In genomic region chr2:170201816-170202371, GRCm38 (mm10) we compare ENCODE assay signal across 10 mouse cellular contexts. TPM values are rescaled to one million over a fixed set of nuclear protein-coding genes. Genes with fewer than 3 reads are reported as not detected.
DNase-seq lines count a peak whose midpoint lies in the region; ATAC-seq and TF ChIP-seq lines count a peak whose summit lies in the region.
"Had no signal": no experiment of that assay in that cellular context is flagged by ENCODE, and none has a peak within 500 bp of the region (broad histone marks: within the 10 kb centered on the region; RNA-seq: fewer than 3 reads in every experiment).

No protein-coding gene starts in this region.

- H3K4me1 ChIP-seq in heart, embryonic 13.5 days, result peaks cover 19% of the 10 kb centered on the region
- H3K4me1 ChIP-seq in liver, embryonic 11.5 days (replicated peaks; ENCODE audit: control insufficient read depth, insufficient read depth, low read length), result peaks cover 18% of the 10 kb centered on the region
- peaks cover 9% of the 10 kb centered on the region; the same call in 1 of the 2 replicates for H3K4me1 ChIP-seq in spleen, adult 2 months (ENCODE audit: control insufficient read depth, insufficient read depth, insufficient read length)

- no peak overlapping the region for H3K27ac ChIP-seq in heart, embryonic 13.5 days (replicated peaks)
- peak overlapping the region; percentile 48; the same call in 1 of the 2 replicates for H3K27ac ChIP-seq in liver, embryonic 11.5 days (ENCODE audit: low read depth, low read length)
- H3K27ac ChIP-seq in spleen, adult 2 months (ENCODE audit: insufficient read depth, low read length), result peak overlapping the region; percentile 74
- H3K27ac ChIP-seq in layer of hippocampus, adult 2 months, result no peak overlapping the region
- H3K27ac ChIP-seq: embryonic facial prominence, embryonic 15.5 days had no signal

- no peaks in the 10 kb centered on the region for H3K9me3 ChIP-seq in heart, embryonic 13.5 days
- no peaks in the 10 kb centered on the region for H3K9me3 ChIP-seq in liver, embryonic 11.5 days (ENCODE audit: control insufficient read depth, low read length)
- H3K9me3 ChIP-seq: embryonic facial prominence, embryonic 15.5 days had no signal

- no peak for DNase-seq in heart, postnatal 4 days
- DNase-seq in R1 (ENCODE audit: low read depth, low spot score), result peak; percentile 85
- peak; percentile 47 for DNase-seq in liver, embryonic 11.5 days (ENCODE audit: low spot score)
- DNase-seq in spleen, adult 2 months (ENCODE audit: low read depth in 1 of 2, low spot score in 2 of 2), result peak in 1 of 2 experiments; percentile 51
- no peak for DNase-seq in layer of hippocampus, adult 2 months (ENCODE audit: low spot score in 2 of 2)
- no peak for DNase-seq in right cerebral cortex, adult 2 months (ENCODE audit: low spot score in 2 of 2)
- DNase-seq in cerebellum, postnatal 36 days, result no peak

- TF ChIP-seq CTCF in spleen, adult 2 months (IDR thresholded peaks at IDR 0.05; ENCODE audit: extremely low read depth, insufficient read depth, insufficient read length, insufficient replicate concordance), result no peak
- no peak for TF ChIP-seq CTCF in layer of hippocampus, adult 2 months (conservative IDR thresholded peaks at IDR 0.05)

- no peaks in the 10 kb centered on the region for H3K27me3 ChIP-seq in heart, embryonic 13.5 days (replicated peaks)
- H3K27me3 ChIP-seq in liver, embryonic 11.5 days (replicated peaks; ENCODE audit: control insufficient read depth, insufficient read depth, low read length), result no peaks in the 10 kb centered on the region
- H3K27me3 ChIP-seq in spleen, adult 2 months (ENCODE audit: control insufficient read depth, insufficient read depth, low read length), result no peaks in the 10 kb centered on the region
- H3K27me3 ChIP-seq: embryonic facial prominence, embryonic 15.5 days had no signal

- H3K4me2 ChIP-seq in heart, embryonic 13.5 days, result no peak overlapping the region
- peak overlapping the region; percentile 52 for H3K4me2 ChIP-seq in liver, embryonic 11.5 days
- H3K4me2 ChIP-seq: embryonic facial prominence, embryonic 15.5 days had no signal

- no peak overlapping the region for H3K4me3 ChIP-seq in heart, embryonic 13.5 days
- peak overlapping the region; percentile 4; the same call in 1 of the 2 replicates for H3K4me3 ChIP-seq in liver, embryonic 11.5 days (ENCODE audit: low read depth, low read length)
- peak overlapping the region; percentile 25 for H3K4me3 ChIP-seq in spleen, adult 2 months (ENCODE audit: extremely low read depth, insufficient read depth, insufficient read length)
- H3K4me3 ChIP-seq in layer of hippocampus, adult 2 months, result no peak overlapping the region
- H3K4me3 ChIP-seq: embryonic facial prominence, embryonic 15.5 days had no signal

- peak; percentile 76; the same call in 1 of the 2 replicates for ATAC-seq in heart, embryonic 13.5 days (ENCODE audit: extremely low read depth, insufficient number of reproducible peaks, low FRiP score, low TSS enrichment)
- ATAC-seq in liver, embryonic 11.5 days (replicated peaks; ENCODE audit: low FRiP score), result peak; percentile 84
- ATAC-seq: inflammation-experienced regulatory T-cells, adult 6 months had no signal

- H3K36me3 ChIP-seq in heart, embryonic 13.5 days, result no peaks in the 10 kb centered on the region
- H3K36me3 ChIP-seq in liver, embryonic 11.5 days (ENCODE audit: control insufficient read depth, insufficient read depth, low read length), result no peaks in the 10 kb centered on the region
- no peaks in the 10 kb centered on the region for H3K36me3 ChIP-seq in spleen, adult 2 months (ENCODE audit: control insufficient read depth, insufficient read depth, low read length)
- H3K36me3 ChIP-seq: embryonic facial prominence, embryonic 15.5 days had no signal

- no peak for TF ChIP-seq POLR2A in spleen, adult 2 months (IDR thresholded peaks at IDR 0.05; ENCODE audit: low read depth, low read length)

- no peak overlapping the region for H3K9ac ChIP-seq in heart, embryonic 13.5 days
- no peak overlapping the region for H3K9ac ChIP-seq in liver, embryonic 11.5 days (ENCODE audit: low read depth, low read length)
- H3K9ac ChIP-seq: embryonic facial prominence, embryonic 15.5 days had no signal

- WGBS in heart, embryonic 13.5 days, result 62% methylated on average over 10 of the region's 10 CpGs
- 42% methylated on average over 10 of the region's 10 CpGs for whole genome bisulfite sequencing in liver, embryonic 11.5 days
- WGBS in spleen, adult 2 months, result 21% methylated on average over 10 of the region's 10 CpGs

RNA-seq across cellular contexts. Expression of gene Zfp217, which starts 54.0 kb away (rescaled TPM):
- polyA plus RNA-seq in heart, embryonic 13.5 days (2015; fragmentation: Nextera tagmentation; extraction: Ambion mirVana), result 2.4 and 3.0 TPM in 2 replicates
- 10 to 100 TPM; 18.8 to 19.3 TPM for total RNA-seq in heart, postnatal 4 days (2021)
- polyA plus RNA-seq in liver, embryonic 11.5 days (2014; fragmentation: Nextera tagmentation; extraction: Ambion mirVana), result 5.1 and 5.4 TPM in 2 replicates
- polyA plus RNA-seq in spleen, adult 2 months (2012; rRNA removed), result 20.6 and 22.3 TPM in 2 replicates
- 1 to 10 TPM; 3.0 to 3.8 TPM for total RNA-seq in layer of hippocampus, adult 2 months (2021)

Comparison
In these comparisons a context has a peak if more than half of its experiments do, and no peak if none do; other contexts are left out.
1. H3K27ac ChIP-seq: peak in liver, embryonic 11.5 days (single experiment) and spleen, adult 2 months (single experiment); none in heart, embryonic 13.5 days (single experiment) and layer of hippocampus, adult 2 months (single experiment).
2. H3K4me3 ChIP-seq: peak in liver, embryonic 11.5 days (single experiment) and spleen, adult 2 months (single experiment); none in heart, embryonic 13.5 days (single experiment) and layer of hippocampus, adult 2 months (single experiment).
3. DNase-seq: peak in R1 (single experiment) and liver, embryonic 11.5 days (single experiment); none in heart, postnatal 4 days (single experiment), layer of hippocampus, adult 2 months (0 of 2), right cerebral cortex, adult 2 months (0 of 2) and cerebellum, postnatal 36 days (0 of 2).